8 mouse cellular contexts compared by ENCODE assay signal in the genomic region with DNA sequence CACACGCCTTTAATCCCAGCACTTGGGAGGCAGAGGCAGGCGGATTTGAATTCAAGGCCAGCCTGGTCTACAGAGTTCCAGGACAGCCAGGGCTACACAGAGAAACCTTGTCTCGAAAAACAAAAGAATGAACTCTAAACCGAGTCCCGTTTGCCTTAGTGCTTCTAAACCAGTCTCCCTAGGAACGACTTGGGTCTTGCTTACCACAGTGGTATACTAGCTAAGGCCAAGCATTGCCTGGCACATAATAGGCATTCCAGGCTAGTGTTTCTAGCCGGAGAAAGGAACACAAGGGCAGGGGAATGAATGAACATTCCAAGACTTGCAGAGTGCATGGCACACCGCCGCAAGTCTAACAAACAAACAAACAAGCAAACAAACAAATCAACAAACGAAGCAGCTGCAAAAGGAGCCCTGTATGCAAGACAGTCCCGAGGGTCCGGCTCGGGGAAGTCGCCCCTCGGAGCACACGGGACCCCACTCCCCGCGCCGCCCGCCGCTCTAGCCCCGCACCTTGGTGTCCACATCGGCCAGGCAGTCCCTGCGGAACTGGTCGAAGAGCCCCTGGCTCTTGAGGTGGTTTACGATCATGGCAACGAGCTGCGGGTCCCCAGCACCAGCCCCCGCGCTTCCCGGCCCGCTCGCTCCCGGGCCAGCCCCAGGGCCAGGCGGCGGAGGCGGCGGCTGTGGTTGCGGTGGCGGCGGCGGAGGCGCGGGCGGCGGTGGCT. TPM values are rescaled to one million over a fixed set of nuclear protein-coding genes. Genes with fewer than 3 reads are reported as not detected.
A peak's percentile ranks its signal among the peaks of the same experiment; 100 is the strongest.
DNase-seq lines count a peak whose midpoint lies in the region; ATAC-seq and TF ChIP-seq lines count a peak whose summit lies in the region.

No protein-coding gene starts in this region.

- no peak for TF ChIP-seq CTCF in cerebellum, adult 2 months (IDR thresholded peaks at IDR 0.05; ENCODE audit: borderline replicate concordance, insufficient read depth, low read depth, low read length)

- H3K9me3 ChIP-seq in forebrain, embryonic 16.5 days (ENCODE audit: control insufficient read depth, low read length): no peaks in the 10 kb centered on the region
- H3K9me3 ChIP-seq in liver, embryonic 15.5 days (replicated peaks): no peaks in the 10 kb centered on the region

- H3K4me1 ChIP-seq in cerebellum, adult 2 months (ENCODE audit: control insufficient read depth, insufficient read depth, low read length): peaks cover 4% of the 10 kb centered on the region
- peaks cover 15% of the 10 kb centered on the region for H3K4me1 ChIP-seq in forebrain, embryonic 16.5 days (replicated peaks; ENCODE audit: control insufficient read depth, insufficient read depth, low read length)
- peaks cover 31% of the 10 kb centered on the region for H3K4me1 ChIP-seq in liver, embryonic 15.5 days (replicated peaks)

- peak; percentile 8 to 13 for DNase-seq in cerebellum, adult 2 months
- no peak for DNase-seq in cerebellum, postnatal 14 days
- DNase-seq in spleen, adult 12 weeks (ENCODE audit: low spot score): peak; percentile 1
- DNase-seq in spleen, adult 18-20 months: no peak
- no peak for DNase-seq in right cerebral cortex, postnatal 14 days
- DNase-seq in left cerebral cortex, adult 11 months (ENCODE audit: low spot score): no peak

- peak overlapping the region; percentile 65 for H3K4me3 ChIP-seq in cerebellum, adult 2 months (replicated peaks; ENCODE audit: insufficient read depth, low read depth, low read length)
- H3K4me3 ChIP-seq in forebrain, embryonic 16.5 days (replicated peaks; ENCODE audit: low read length): peak overlapping the region; percentile 74
- H3K4me3 ChIP-seq in liver, embryonic 15.5 days (replicated peaks): peak overlapping the region; percentile 73

- H3K36me3 ChIP-seq in forebrain, embryonic 16.5 days (ENCODE audit: control insufficient read depth, insufficient read depth): no peaks in the 10 kb centered on the region
- H3K36me3 ChIP-seq in liver, embryonic 15.5 days (replicated peaks): peaks cover 5% of the 10 kb centered on the region; the same call in 1 of the 2 replicates

- no peak for ATAC-seq in forebrain, embryonic 16.5 days
- no peak for ATAC-seq in liver, embryonic 15.5 days (ENCODE audit: insufficient read depth)

- H3K4me2 ChIP-seq in forebrain, embryonic 16.5 days (ENCODE audit: low read length): peak overlapping the region; percentile 54
- H3K4me2 ChIP-seq in liver, embryonic 15.5 days: peak overlapping the region; percentile 84

- no peak for TF ChIP-seq POLR2A in cerebellum, adult 2 months (IDR thresholded peaks at IDR 0.05; ENCODE audit: borderline replicate concordance, insufficient read depth, low read length)

- peak overlapping the region; percentile 89 for H3K9ac ChIP-seq in forebrain, embryonic 16.5 days (replicated peaks; ENCODE audit: low read depth, low read length)
- peak overlapping the region; percentile 87 for H3K9ac ChIP-seq in liver, embryonic 15.5 days

- peak overlapping the region; percentile 44 for H3K27ac ChIP-seq in cerebellum, adult 2 months (ENCODE audit: insufficient read depth, low read length)
- peak overlapping the region; percentile 56 for H3K27ac ChIP-seq in forebrain, embryonic 16.5 days (ENCODE audit: low read length)
- H3K27ac ChIP-seq in liver, embryonic 15.5 days (replicated peaks): peak overlapping the region; percentile 81

- under 1% methylated on average over 46 of the region's 46 CpGs for WGBS in cerebellum, adult 2 months
- WGBS in forebrain, embryonic 16.5 days: under 1% methylated on average over 46 of the region's 46 CpGs
- under 1% methylated on average over 46 of the region's 46 CpGs for WGBS in liver, embryonic 15.5 days (ENCODE audit: insufficient replicate concordance)

- no peaks in the 10 kb centered on the region for H3K27me3 ChIP-seq in cerebellum, adult 2 months (ENCODE audit: control insufficient read depth, insufficient read depth, low read length)
- H3K27me3 ChIP-seq in forebrain, embryonic 16.5 days (replicated peaks; ENCODE audit: control insufficient read depth, insufficient read depth, low read length): no peaks in the 10 kb centered on the region
- H3K27me3 ChIP-seq in liver, embryonic 15.5 days: no peaks in the 10 kb centered on the region

RNA-seq across cellular contexts. Expression of a gene that starts 0.5 kb away (rescaled TPM):
- polyA plus RNA-seq in cerebellum, adult 2 months (2012; rRNA removed): 20.2 and 20.5 TPM in 2 replicates
- 28.4 and 30.2 TPM in 2 replicates for polyA plus RNA-seq in forebrain, embryonic 16.5 days (2015; fragmentation: Nextera tagmentation; extraction: Ambion mirVana)
- polyA plus RNA-seq in liver, embryonic 15.5 days (2015; fragmentation: Nextera tagmentation; extraction: Ambion mirVana): 8.4 and 8.7 TPM in 2 replicates

Comparison
In these comparisons a context has a peak if more than half of its experiments do, and no peak if none do; other contexts are left out.
1. DNase-seq: peak in cerebellum, adult 2 months (2 of 2) and spleen, adult 12 weeks (single experiment); none in cerebellum, postnatal 14 days (0 of 2), spleen, adult 18-20 months (0 of 2), right cerebral cortex, postnatal 14 days (single experiment) and left cerebral cortex, adult 11 months (single experiment).
2. Peak in every context shown above with its lines, with median percentiles within 50 percentile points of each other: H3K27ac ChIP-seq and H3K4me3 ChIP-seq.